Mouse (Mus musculus): ENCODE measurements around the gene Tcf20. TPM values are rescaled to one million over a fixed set of nuclear protein-coding genes. Genes with fewer than 3 reads are reported as not detected.
A peak's percentile ranks its signal among the peaks of the same experiment; 100 is the strongest.

Gene Tcf20
- polyA plus RNA-seq, 1 experiment from 2014 or later, result 8.6 TPM

DNA sequence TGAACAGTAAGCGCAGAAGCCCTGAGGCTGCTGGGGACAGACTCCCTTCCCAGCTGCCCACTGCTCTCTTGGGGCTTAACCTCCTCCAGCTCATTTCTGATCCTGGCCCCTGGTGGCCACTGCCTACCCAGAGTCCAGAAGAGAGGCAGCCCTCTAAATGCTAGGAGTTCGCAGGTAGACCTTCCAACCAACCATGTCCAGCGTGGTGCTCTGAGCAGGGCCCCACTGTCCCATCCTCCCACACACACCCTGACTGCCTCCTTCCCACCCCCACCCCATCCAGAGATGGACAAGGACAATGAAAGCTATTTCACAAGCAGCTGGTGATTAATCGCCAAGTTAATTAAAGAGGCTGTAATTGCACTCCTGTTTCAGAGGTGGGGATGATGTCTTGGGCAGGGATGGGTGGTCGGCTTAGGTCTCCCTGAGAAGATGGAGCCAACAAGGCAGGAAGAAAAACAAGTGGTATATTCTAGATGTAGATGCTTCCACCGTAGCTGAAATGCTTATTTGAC lies 1.6 kb upstream of the Tcf20 start:
- WGBS, result 71% methylated on average over 6 of the region's 6 CpGs
- Histone ChIP-seq H3K9ac (no peak overlapping the region), H3K4me3 (replicated peaks) (no peak overlapping the region), H3K4me2 (no peak overlapping the region), H3K27me3 (replicated peaks) (0 out of 2 replicates have a peak, but pooled peaks cover 10% of the 10 kb centered on the region), H3K27ac (no peak overlapping the region), H3K4me1 (peaks cover 13% of the 10 kb centered on the region), H3K9me3 (no peaks in the 10 kb centered on the region), H3K36me3 (no peaks in the 10 kb centered on the region)
- no peak for ATAC-seq (ENCODE audit: insufficient read depth, low FRiP score, low read depth)

DNA sequence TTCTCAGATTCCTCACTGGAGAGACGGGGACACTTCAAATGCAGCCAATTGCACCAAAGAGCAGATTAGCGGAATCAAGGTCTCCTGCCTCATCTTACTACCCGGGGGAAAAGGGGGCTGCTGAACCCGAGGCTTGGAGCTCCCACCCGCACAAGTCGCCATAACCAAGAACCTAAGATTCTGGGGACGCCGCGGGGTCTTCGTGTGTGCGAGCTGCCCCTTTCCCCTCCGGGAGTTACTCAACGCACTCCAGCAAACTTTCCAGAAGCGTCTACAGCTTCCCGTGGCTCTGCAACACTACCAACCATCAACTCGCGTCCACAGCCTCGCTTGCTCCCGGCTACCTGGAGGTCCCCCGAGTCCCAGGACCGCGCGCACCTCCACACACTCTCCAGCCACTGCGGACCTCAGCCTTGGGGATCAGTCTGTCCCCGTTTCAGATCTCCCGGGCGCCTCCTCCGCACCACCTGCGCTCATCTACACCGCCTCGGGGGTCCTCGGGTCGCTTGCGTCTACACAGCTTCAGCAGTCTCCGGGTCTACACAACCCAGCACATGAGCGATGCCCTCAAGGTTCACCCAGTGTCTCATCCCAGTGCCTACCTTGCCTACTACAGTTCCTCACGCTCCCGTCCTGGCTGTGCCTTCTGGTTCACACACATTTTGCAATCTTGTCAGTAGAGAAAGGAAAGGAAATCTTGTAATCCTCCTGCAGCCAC lies 499 bp downstream of the Tcf20 start:
- Histone ChIP-seq H3K27ac (no peak overlapping the region), H3K36me3 (no peaks in the 10 kb centered on the region), H3K27me3 (replicated peaks) (0 out of 2 replicates have a peak, but pooled peaks cover 10% of the 10 kb centered on the region), H3K4me2 (peak overlapping the region; percentile 96), H3K9me3 (no peaks in the 10 kb centered on the region), H3K4me1 (peaks cover 30% of the 10 kb centered on the region), H3K4me3 (replicated peaks) (peak overlapping the region; percentile 48), H3K9ac (peak overlapping the region; percentile 10; the same call in 1 of the 2 replicates)
- WGBS, result 2% methylated on average over 38 of the region's 38 CpGs
- ATAC-seq (ENCODE audit: insufficient read depth, low FRiP score, low read depth), result no peak

DNA sequence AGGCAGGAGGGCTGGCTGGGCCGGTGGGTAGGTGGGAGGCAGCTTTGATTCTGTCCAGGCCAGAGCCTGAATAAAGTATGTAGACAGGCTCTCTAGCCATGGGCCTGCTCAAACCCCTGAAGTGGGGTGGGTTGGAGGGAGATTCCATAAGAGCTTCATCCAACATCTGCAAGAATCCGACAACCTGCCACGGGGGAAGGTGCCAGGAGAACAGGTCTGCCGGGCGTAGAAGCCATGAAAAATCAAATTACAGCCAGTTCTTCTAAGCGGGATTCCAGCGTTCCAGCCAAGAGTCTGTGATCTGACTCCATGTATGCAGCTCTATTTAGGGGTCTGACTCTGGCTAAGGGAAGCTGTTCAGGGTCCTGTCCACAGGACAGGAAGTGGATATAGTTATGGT lies 3.1 kb downstream of the Tcf20 start:
- H3K9me3 ChIP-seq, result no peaks in the 10 kb centered on the region
- peaks cover 36% of the 10 kb centered on the region for H3K4me1 ChIP-seq
- no peak overlapping the region for H3K4me2 ChIP-seq
- H3K27me3 ChIP-seq (replicated peaks), result 0 out of 2 replicates have a peak, but pooled peaks cover 10% of the 10 kb centered on the region
- no peak for ATAC-seq (ENCODE audit: insufficient read depth, low FRiP score, low read depth)
- no peak overlapping the region for H3K9ac ChIP-seq
- H3K4me3 ChIP-seq (replicated peaks), result no peak overlapping the region
- 63% methylated on average over 7 of the region's 7 CpGs for WGBS
- no peak overlapping the region for H3K27ac ChIP-seq
- H3K36me3 ChIP-seq, result no peaks in the 10 kb centered on the region

DNA sequence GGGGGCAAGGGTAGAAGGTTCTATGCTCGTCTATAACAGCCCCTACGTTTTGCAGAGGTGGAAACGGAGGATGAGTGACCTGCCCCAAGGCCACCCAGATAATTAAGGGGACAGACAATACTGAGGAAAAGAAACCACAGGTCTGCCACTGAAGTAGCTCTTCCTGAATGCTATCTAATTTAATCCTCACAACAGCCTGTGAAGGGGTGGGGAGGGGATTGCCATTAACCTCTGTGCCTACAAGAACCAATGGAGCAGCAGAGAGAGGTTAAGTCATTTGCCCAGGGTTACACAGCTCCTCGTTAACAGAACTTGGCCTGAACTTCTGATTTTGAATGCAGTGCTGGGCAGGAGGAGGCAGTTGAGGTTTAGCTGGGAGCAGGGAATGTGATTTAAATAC lies 3.6 kb downstream of the Tcf20 start:
- H3K4me2 ChIP-seq, result peak overlapping the region; percentile 42; the same call in 1 of the 2 replicates
- 0 out of 2 replicates have a peak, but pooled peaks cover 10% of the 10 kb centered on the region for H3K27me3 ChIP-seq (replicated peaks)
- peaks cover 36% of the 10 kb centered on the region for H3K4me1 ChIP-seq

DNA sequence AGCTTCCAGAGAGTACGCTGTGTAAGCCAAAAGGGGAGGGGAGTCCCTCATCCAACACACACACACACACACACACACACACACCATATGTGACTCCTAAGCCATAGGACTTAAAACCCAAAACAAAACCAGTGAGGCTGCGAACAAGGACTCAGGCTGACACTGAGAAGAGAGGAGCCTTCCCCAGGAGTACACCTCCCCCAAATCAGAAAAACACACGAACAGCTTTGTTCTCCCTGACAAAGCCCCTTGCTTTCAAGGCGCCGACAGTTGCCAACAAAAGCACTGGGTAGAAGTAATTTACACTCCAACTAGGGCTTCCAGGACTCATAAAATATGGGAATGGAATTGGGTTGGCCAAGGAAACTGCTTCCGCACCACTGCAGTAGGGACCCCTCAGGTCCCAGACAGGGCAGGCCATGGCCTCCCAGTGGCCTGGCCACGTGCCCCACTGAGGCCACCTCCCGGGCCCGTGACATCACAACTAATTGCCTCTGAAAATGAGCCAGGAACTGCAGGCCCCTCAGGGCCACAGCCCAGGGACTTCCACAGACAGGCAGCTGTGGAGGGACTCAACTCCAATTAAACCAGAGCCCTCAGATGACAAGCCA lies 4.2 kb downstream of the Tcf20 start:
- Histone ChIP-seq H3K27me3 (replicated peaks) (0 out of 2 replicates have a peak, but pooled peaks cover 10% of the 10 kb centered on the region), H3K4me1 (peaks cover 36% of the 10 kb centered on the region), H3K9me3 (no peaks in the 10 kb centered on the region), H3K27ac (peak overlapping the region; percentile 68), H3K4me3 (replicated peaks) (no peak overlapping the region), H3K9ac (no peak overlapping the region), H3K36me3 (no peaks in the 10 kb centered on the region), H3K4me2 (peak overlapping the region; percentile 42)
- WGBS, result 15% methylated on average over 9 of the region's 9 CpGs
- no peak for ATAC-seq (ENCODE audit: insufficient read depth, low FRiP score, low read depth)

More for the DNA sequence above, 3.6 kb downstream of the Tcf20 start:
- no peak overlapping the region for H3K4me3 ChIP-seq (replicated peaks)
- ATAC-seq (ENCODE audit: insufficient read depth, low FRiP score, low read depth), result no peak
- no peaks in the 10 kb centered on the region for H3K36me3 ChIP-seq
- no peak overlapping the region for H3K27ac ChIP-seq
- whole genome bisulfite sequencing, result 55% methylated on average over 4 of the region's 4 CpGs
- no peak overlapping the region for H3K9ac ChIP-seq
- no peaks in the 10 kb centered on the region for H3K9me3 ChIP-seq

DNA sequence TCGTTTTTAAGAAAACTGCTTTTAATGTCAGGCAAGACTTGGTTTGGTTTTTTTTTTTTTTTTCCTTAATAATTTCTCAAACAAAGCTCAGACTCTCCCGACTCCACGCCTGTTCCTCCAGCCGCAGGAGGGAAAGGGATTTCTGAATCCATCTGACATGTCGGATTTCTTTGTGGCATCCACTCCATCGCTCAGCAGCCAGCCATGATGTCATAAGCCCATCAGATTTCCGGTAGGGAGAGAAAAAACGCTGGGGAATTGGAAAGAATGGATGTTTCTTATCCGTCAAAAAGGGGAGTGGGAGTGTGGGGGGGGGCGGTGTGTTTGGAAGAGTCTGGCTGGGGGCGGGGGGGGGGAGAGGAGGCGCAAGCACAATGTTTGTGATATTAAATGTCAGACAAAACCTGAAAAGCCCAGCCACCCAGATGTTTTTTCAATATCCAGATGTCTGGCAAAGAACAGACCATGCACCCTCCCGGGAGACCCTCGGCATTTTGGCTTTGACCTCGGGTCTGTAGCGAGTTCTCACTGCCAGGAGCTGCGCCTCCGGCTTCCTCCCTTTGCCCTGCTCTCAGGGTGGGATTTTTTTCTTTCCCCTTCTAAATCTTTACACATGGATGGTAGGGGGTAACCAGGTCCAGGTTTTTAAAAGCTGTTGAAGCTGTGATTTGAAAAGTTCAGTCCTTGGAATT lies 4.8 kb downstream of the Tcf20 start:
- Histone ChIP-seq H3K4me2 (peak overlapping the region; percentile 42), H3K4me3 (replicated peaks) (no peak overlapping the region), H3K36me3 (no peaks in the 10 kb centered on the region), H3K9ac (no peak overlapping the region), H3K27ac (peak overlapping the region; percentile 68), H3K4me1 (peaks cover 32% of the 10 kb centered on the region), H3K9me3 (no peaks in the 10 kb centered on the region), H3K27me3 (replicated peaks) (0 out of 2 replicates have a peak, but pooled peaks cover 10% of the 10 kb centered on the region)
- no peak for ATAC-seq (ENCODE audit: insufficient read depth, low FRiP score, low read depth)
- WGBS, result 10% methylated on average over 18 of the region's 18 CpGs

DNA sequence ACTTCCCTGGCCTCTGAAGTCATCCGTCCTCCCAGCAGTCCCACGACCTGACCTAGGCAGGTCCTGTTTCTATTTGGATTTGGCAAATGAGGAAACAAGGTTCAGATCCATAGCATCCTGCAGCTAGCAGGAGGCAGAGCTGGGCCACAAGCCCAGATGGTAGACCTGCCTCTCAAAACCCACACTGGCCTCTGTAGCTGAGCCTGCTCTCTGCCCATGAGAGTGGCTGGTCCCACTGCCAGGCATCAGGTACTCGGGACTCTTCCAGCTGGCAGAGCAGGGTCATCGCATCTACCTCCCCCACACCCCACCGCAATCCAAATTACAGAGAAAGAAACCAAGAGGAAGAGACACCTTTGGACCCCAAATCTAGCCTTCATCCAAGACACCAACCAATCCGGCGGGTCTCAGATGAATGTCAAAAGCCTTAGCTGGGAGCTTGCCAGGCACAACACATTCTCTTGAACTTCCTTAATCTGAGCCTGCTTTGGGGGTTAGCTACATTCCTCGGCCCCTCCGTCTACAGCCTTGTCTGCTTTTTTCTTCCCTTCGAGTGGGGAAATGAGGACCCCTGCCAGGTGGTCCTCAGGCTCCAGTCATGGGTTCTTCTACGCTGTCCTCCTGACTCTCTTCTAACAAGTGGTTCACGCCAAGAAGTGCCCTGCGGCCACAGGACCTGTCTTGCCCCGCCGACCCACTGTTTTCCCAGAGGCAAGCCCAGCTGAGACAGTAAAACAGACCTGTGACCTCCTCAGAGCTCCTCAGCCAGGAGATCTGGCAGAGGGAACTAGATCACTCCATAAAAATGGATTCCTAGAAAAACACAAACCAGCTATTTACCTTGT lies 5.8 kb downstream of the Tcf20 start:
- H3K27ac ChIP-seq, result no peak overlapping the region
- WGBS, result 40% methylated on average over 15 of the region's 15 CpGs
- H3K4me1 ChIP-seq, result peaks cover 27% of the 10 kb centered on the region

DNA sequence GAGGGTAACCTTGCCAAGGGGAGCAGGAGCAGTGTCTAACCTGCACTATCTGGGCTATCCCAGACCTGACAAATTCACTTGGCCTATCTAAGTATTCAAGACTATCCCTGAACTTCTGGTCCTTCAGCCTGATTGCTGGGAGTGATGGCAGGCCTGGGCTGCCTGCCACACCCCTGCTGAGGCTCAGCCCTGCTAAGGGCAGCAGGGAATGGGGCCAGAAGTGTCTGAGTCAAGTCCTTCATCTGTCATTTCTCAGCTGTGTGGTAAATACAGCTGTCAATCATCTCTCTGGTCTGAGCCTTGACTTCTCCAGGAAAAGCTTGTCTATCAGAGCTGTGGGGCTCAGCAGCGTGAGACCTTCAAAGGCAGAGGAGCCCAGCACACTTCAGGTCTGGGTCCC lies 8.1 kb downstream of the Tcf20 start:
- H3K4me1 ChIP-seq, result peaks cover 24% of the 10 kb centered on the region
- 91% methylated on average over 1 of the region's 1 CpGs for WGBS
- no peak overlapping the region for H3K27ac ChIP-seq
- H3K9me3 ChIP-seq, result no peaks in the 10 kb centered on the region
- no peak overlapping the region for H3K4me2 ChIP-seq
- no peak overlapping the region for H3K9ac ChIP-seq
- H3K27me3 ChIP-seq (replicated peaks), result no peaks in the 10 kb centered on the region
- H3K4me3 ChIP-seq (replicated peaks), result no peak overlapping the region
- no peak for ATAC-seq (ENCODE audit: insufficient read depth, low FRiP score, low read depth)
- no peaks in the 10 kb centered on the region for H3K36me3 ChIP-seq

More for the DNA sequence above, 5.8 kb downstream of the Tcf20 start:
- Histone ChIP-seq H3K36me3 (no peaks in the 10 kb centered on the region), H3K4me3 (replicated peaks) (no peak overlapping the region), H3K9me3 (no peaks in the 10 kb centered on the region), H3K27me3 (replicated peaks) (0 out of 2 replicates have a peak, but pooled peaks cover 6% of the 10 kb centered on the region), H3K4me2 (no peak overlapping the region), H3K9ac (no peak overlapping the region)
- no peak for ATAC-seq (ENCODE audit: insufficient read depth, low FRiP score, low read depth)

DNA sequence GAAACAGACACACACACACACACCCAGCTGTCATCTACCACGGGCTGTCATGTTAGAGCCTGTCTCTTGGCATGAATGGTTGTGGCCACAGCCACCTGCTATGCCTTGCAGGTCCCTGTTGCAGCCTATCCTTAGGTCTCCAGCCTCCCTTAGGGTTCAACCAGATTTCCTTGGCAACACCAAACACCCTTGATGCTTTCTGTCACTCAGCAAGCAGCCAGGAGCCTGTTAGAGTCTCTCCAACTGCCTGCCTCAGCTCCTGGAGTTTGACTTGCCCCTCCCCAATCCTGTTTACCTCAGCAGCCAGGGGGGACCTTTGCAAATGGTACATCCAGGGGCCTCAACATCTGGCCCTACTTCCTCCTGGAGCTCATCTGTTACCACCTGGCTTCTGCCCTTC lies 13.2 kb downstream of the Tcf20 start:
- no peak overlapping the region for H3K4me2 ChIP-seq
- H3K9me3 ChIP-seq, result no peaks in the 10 kb centered on the region
- no peak overlapping the region for H3K27ac ChIP-seq
- H3K4me3 ChIP-seq (replicated peaks), result no peak overlapping the region
- no peak overlapping the region for H3K9ac ChIP-seq
- H3K27me3 ChIP-seq (replicated peaks), result no peaks in the 10 kb centered on the region
- no peak for ATAC-seq (ENCODE audit: insufficient read depth, low FRiP score, low read depth)
- no peaks in the 10 kb centered on the region for H3K36me3 ChIP-seq
- WGBS, result 62% methylated on average over 1 of the region's 1 CpGs
- H3K4me1 ChIP-seq, result peaks cover 4% of the 10 kb centered on the region; the same call in 1 of the 2 replicates

DNA sequence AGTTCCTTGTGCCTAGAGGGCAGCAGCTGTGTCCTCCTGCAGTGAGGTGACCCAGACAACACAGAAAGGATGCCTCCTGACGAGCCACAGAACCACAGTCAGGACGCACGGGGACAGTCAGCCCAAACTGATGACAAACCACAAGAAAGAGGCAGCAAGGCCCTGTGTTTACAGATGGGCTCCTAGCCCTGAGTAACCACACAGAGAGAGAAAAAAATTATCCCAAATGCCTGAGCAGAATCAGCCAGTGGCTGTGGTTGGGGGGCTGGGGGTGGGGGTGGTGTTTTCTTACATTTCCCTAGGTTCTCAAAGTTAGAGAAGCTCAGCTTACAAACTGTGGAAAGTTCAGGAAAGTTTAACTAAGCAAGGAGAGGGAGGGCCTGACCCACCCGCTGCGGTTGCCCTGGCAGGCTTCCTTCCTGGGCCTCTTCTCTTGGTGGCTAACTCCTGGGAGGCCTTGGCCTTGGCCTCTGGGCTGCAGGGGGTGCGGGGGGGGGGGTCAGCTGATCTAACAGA lies 18.4 kb downstream of the Tcf20 start:
- Histone ChIP-seq H3K9ac (no peak overlapping the region), H3K4me3 (replicated peaks) (no peak overlapping the region), H3K4me1 (peaks cover 21% of the 10 kb centered on the region; the same call in 1 of the 2 replicates), H3K27ac (peak overlapping the region; percentile 36; the same call in 1 of the 2 replicates), H3K9me3 (no peaks in the 10 kb centered on the region), H3K36me3 (no peaks in the 10 kb centered on the region), H3K4me2 (no peak overlapping the region), H3K27me3 (replicated peaks) (0 out of 2 replicates have a peak, but pooled peaks cover 4% of the 10 kb centered on the region)
- no peak for ATAC-seq (ENCODE audit: insufficient read depth, low FRiP score, low read depth)
- WGBS, result 18% methylated on average over 6 of the region's 6 CpGs

DNA sequence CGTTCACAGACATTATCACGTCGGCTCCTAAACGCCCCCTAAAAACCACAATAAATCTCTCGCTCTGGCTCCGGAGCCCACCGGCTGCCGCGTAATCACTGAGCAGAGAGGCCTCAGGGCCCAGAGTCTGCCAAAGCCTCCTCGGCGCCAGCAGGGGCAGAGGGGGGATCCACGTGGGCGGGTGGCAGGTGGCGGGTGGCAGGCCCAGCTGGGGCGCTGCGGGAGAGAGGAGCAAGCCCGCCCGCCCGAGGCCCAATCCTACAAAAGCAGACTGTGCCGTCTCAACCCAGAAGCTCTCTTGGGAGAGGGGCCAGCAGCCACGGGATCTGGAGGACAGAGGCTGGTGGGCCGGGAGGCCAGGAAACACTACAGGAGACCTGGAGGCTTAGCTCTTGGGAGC lies 19.2 kb downstream of the Tcf20 start:
- Histone ChIP-seq H3K27ac (peak overlapping the region; percentile 36; the same call in 1 of the 2 replicates), H3K36me3 (no peaks in the 10 kb centered on the region), H3K27me3 (replicated peaks) (0 out of 2 replicates have a peak, but pooled peaks cover 4% of the 10 kb centered on the region), H3K4me2 (peak overlapping the region; percentile 47), H3K4me1 (peaks cover 21% of the 10 kb centered on the region; the same call in 1 of the 2 replicates), H3K4me3 (replicated peaks) (0 out of 2 replicates have a peak overlapping the region, but pooled peaks have one; percentile 12), H3K9me3 (no peaks in the 10 kb centered on the region), H3K9ac (no peak overlapping the region; the same call in 1 of the 2 replicates)
- 5% methylated on average over 21 of the region's 22 CpGs for WGBS
- no peak; the same call in 1 of the 2 replicates for ATAC-seq (ENCODE audit: insufficient read depth, low FRiP score, low read depth)
